Mouse (Mus musculus) kidney, adult 11 months (tissue): ENCODE data around the gene Mob3b.

Experiments used
- DNase-seq: peaks from one replicate; pipeline ENCODE4 v3.0.0; 2022

Mob3b gene

GRCm38 (mm10) chr4:35146597-35146996 lies 10.7 kb downstream of the Mob3b start:
- no peak for DNase-seq

- no peak for DNase-seq
These were observed 11.6 kb downstream of the Mob3b start for GRCm38 (mm10) chr4:35145726-35146125.

GRCm38 (mm10) chr4:35143472-35144102 lies 13.7 kb downstream of the Mob3b start:
- no peak for DNase-seq

- DNase-seq: no peak
These were observed 17.0 kb downstream of the Mob3b start for GRCm38 (mm10) chr4:35140317-35140716.

- no peak for DNase-seq
These were observed 19.2 kb downstream of the Mob3b start for GRCm38 (mm10) chr4:35138077-35138476.

GRCm38 (mm10) chr4:35136996-35137395 lies 20.3 kb downstream of the Mob3b start:
- DNase-seq: no peak

GRCm38 (mm10) chr4:35135806-35136205 lies 21.5 kb downstream of the Mob3b start:
- no peak for DNase-seq

- DNase-seq: peak; percentile 46
These were observed 22.3 kb downstream of the Mob3b start for GRCm38 (mm10) chr4:35134846-35135611.

GRCm38 (mm10) chr4:35133411-35133810 lies 23.9 kb downstream of the Mob3b start:
- no peak for DNase-seq

- no peak for DNase-seq
These were observed 25.7 kb downstream of the Mob3b start for GRCm38 (mm10) chr4:35131592-35131991.

GRCm38 (mm10) chr4:35130411-35130948 lies 26.8 kb downstream of the Mob3b start:
- DNase-seq: no peak

GRCm38 (mm10) chr4:35127759-35128158 lies 29.5 kb downstream of the Mob3b start:
- no peak for DNase-seq

GRCm38 (mm10) chr4:35126776-35127175 lies 30.5 kb downstream of the Mob3b start:
- DNase-seq: no peak

- DNase-seq: no peak
These were observed 31.9 kb downstream of the Mob3b start for GRCm38 (mm10) chr4:35125299-35125777.

GRCm38 (mm10) chr4:35124027-35124426 lies 33.3 kb downstream of the Mob3b start:
- no peak for DNase-seq

GRCm38 (mm10) chr4:35123087-35123486 lies 34.2 kb downstream of the Mob3b start:
- DNase-seq: no peak

- peak; percentile 64 for DNase-seq
These were observed 36.2 kb downstream of the Mob3b start for GRCm38 (mm10) chr4:35121060-35121459.

GRCm38 (mm10) chr4:35120575-35120974 lies 36.7 kb downstream of the Mob3b start:
- no peak for DNase-seq

GRCm38 (mm10) chr4:35120159-35120558 lies 37.1 kb downstream of the Mob3b start:
- DNase-seq: no peak

GRCm38 (mm10) chr4:35118851-35119250 lies 38.4 kb downstream of the Mob3b start:
- DNase-seq: no peak

GRCm38 (mm10) chr4:35117144-35117543 lies 40.1 kb downstream of the Mob3b start:
- DNase-seq: no peak

- DNase-seq: no peak
These were observed 41.4 kb downstream of the Mob3b start for GRCm38 (mm10) chr4:35115933-35116332.

- DNase-seq: no peak
These were observed 42.3 kb downstream of the Mob3b start for GRCm38 (mm10) chr4:35114950-35115349.
